Mouse (Mus musculus): ENCODE results near the gene Kctd3. TPM values are rescaled to one million over a fixed set of nuclear protein-coding genes. Genes with fewer than 3 reads are reported as not detected.

Kctd3 gene
- polyA plus RNA-seq, 1 experiment from 2014 or later, result 20.1 TPM

GRCm38 (mm10) chr1:189022925-189023700 lies 15.5 kb upstream of the Kctd3 start:
- H3K36me3 ChIP-seq (ENCODE audit: control insufficient read depth, insufficient read depth, low read length), result no peaks in the 10 kb centered on the region
- H3K27me3 ChIP-seq (ENCODE audit: control insufficient read depth, insufficient read depth, low read length), result no peaks in the 10 kb centered on the region
- H3K4me1 ChIP-seq (ENCODE audit: control insufficient read depth, insufficient read depth, low read length), result no peaks in the 10 kb centered on the region
- no peak overlapping the region for H3K4me3 ChIP-seq (replicated peaks; ENCODE audit: low read length)
- no peak overlapping the region; the same call in 1 of the 2 replicates for H3K27ac ChIP-seq (ENCODE audit: low read length)
- H3K9ac ChIP-seq (ENCODE audit: low read length), result no peak overlapping the region
- WGBS, result 43% methylated on average over 7 of the region's 7 CpGs
- H3K9me3 ChIP-seq (replicated peaks; ENCODE audit: control insufficient read depth, low read length), result no peaks in the 10 kb centered on the region
- H3K4me2 ChIP-seq (ENCODE audit: low read depth, low read length), result no peak overlapping the region
- ATAC-seq (ENCODE audit: insufficient read depth, low FRiP score), result 0 out of 2 replicates have a peak, but pooled peaks have one; percentile 5

- Histone ChIP-seq H3K27ac (ENCODE audit: low read length) (no peak overlapping the region), H3K27me3 (ENCODE audit: control insufficient read depth, insufficient read depth, low read length) (no peaks in the 10 kb centered on the region), H3K9ac (ENCODE audit: low read length) (no peak overlapping the region), H3K4me1 (ENCODE audit: control insufficient read depth, insufficient read depth, low read length) (peaks cover 16% of the 10 kb centered on the region), H3K4me3 (replicated peaks; ENCODE audit: low read length) (no peak overlapping the region), H3K4me2 (ENCODE audit: low read depth, low read length) (no peak overlapping the region), H3K36me3 (ENCODE audit: control insufficient read depth, insufficient read depth, low read length) (no peaks in the 10 kb centered on the region), H3K9me3 (replicated peaks; ENCODE audit: control insufficient read depth, low read length) (no peaks in the 10 kb centered on the region)
- ATAC-seq (ENCODE audit: insufficient read depth, low FRiP score), result no peak
- 76% methylated on average over 2 of the region's 2 CpGs for WGBS
Measured at GRCm38 (mm10) chr1:189015372-189015771, 7.7 kb upstream of the Kctd3 start.

- 15% methylated on average over 4 of the region's 4 CpGs for WGBS
- peak overlapping the region; percentile 44; the same call in 1 of the 2 replicates for H3K4me2 ChIP-seq (ENCODE audit: low read depth, low read length)
- no peaks in the 10 kb centered on the region for H3K9me3 ChIP-seq (replicated peaks; ENCODE audit: control insufficient read depth, low read length)
- H3K4me3 ChIP-seq (replicated peaks; ENCODE audit: low read length), result no peak overlapping the region
- H3K27me3 ChIP-seq (ENCODE audit: control insufficient read depth, insufficient read depth, low read length), result no peaks in the 10 kb centered on the region
- no peaks in the 10 kb centered on the region for H3K36me3 ChIP-seq (ENCODE audit: control insufficient read depth, insufficient read depth, low read length)
- H3K27ac ChIP-seq (ENCODE audit: low read length), result no peak overlapping the region; the same call in 1 of the 2 replicates
- H3K4me1 ChIP-seq (ENCODE audit: control insufficient read depth, insufficient read depth, low read length), result peaks cover 16% of the 10 kb centered on the region
- no peak overlapping the region for H3K9ac ChIP-seq (ENCODE audit: low read length)
- no peak for ATAC-seq (ENCODE audit: insufficient read depth, low FRiP score)
Measured at GRCm38 (mm10) chr1:189013587-189013921, 5.9 kb upstream of the Kctd3 start.

GRCm38 (mm10) chr1:189012846-189013586 lies 5.4 kb upstream of the Kctd3 start:
- Histone ChIP-seq H3K27ac (ENCODE audit: low read length) (peak overlapping the region; percentile 50), H3K9me3 (replicated peaks; ENCODE audit: control insufficient read depth, low read length) (no peaks in the 10 kb centered on the region), H3K36me3 (ENCODE audit: control insufficient read depth, insufficient read depth, low read length) (no peaks in the 10 kb centered on the region), H3K9ac (ENCODE audit: low read length) (no peak overlapping the region), H3K27me3 (ENCODE audit: control insufficient read depth, insufficient read depth, low read length) (no peaks in the 10 kb centered on the region), H3K4me3 (replicated peaks; ENCODE audit: low read length) (peak overlapping the region; percentile 15; the same call in 1 of the 2 replicates), H3K4me1 (ENCODE audit: control insufficient read depth, insufficient read depth, low read length) (peaks cover 16% of the 10 kb centered on the region), H3K4me2 (ENCODE audit: low read depth, low read length) (peak overlapping the region; percentile 44)
- 3% methylated on average over 16 of the region's 16 CpGs for WGBS
- no peak; the same call in 1 of the 2 replicates for ATAC-seq (ENCODE audit: insufficient read depth, low FRiP score)

- H3K9me3 ChIP-seq (replicated peaks; ENCODE audit: control insufficient read depth, low read length), result no peaks in the 10 kb centered on the region
- H3K36me3 ChIP-seq (ENCODE audit: control insufficient read depth, insufficient read depth, low read length), result no peaks in the 10 kb centered on the region
- no peak overlapping the region for H3K27ac ChIP-seq (ENCODE audit: low read length)
- H3K9ac ChIP-seq (ENCODE audit: low read length), result no peak overlapping the region
- H3K4me3 ChIP-seq (replicated peaks; ENCODE audit: low read length), result no peak overlapping the region
- ATAC-seq (ENCODE audit: insufficient read depth, low FRiP score), result no peak
- H3K4me1 ChIP-seq (ENCODE audit: control insufficient read depth, insufficient read depth, low read length), result peaks cover 29% of the 10 kb centered on the region
- no peak overlapping the region for H3K4me2 ChIP-seq (ENCODE audit: low read depth, low read length)
- H3K27me3 ChIP-seq (ENCODE audit: control insufficient read depth, insufficient read depth, low read length), result no peaks in the 10 kb centered on the region
- WGBS, result 77% methylated on average over 4 of the region's 4 CpGs
Measured at GRCm38 (mm10) chr1:189010671-189011070, 3.0 kb upstream of the Kctd3 start.

GRCm38 (mm10) chr1:189007980-189008324 lies 311 bp upstream of the Kctd3 start:
- peak overlapping the region; percentile 49 for H3K4me2 ChIP-seq (ENCODE audit: low read depth, low read length)
- peak; percentile 41 for ATAC-seq (ENCODE audit: insufficient read depth, low FRiP score)

GRCm38 (mm10) chr1:189006826-189007225 lies 815 bp downstream of the Kctd3 start:
- H3K4me2 ChIP-seq (ENCODE audit: low read depth, low read length), result peak overlapping the region; percentile 96
- no peaks in the 10 kb centered on the region for H3K9me3 ChIP-seq (replicated peaks; ENCODE audit: control insufficient read depth, low read length)
- peak overlapping the region; percentile 96 for H3K4me3 ChIP-seq (replicated peaks; ENCODE audit: low read length)
- peaks cover 13% of the 10 kb centered on the region for H3K4me1 ChIP-seq (ENCODE audit: control insufficient read depth, insufficient read depth, low read length)
- peak overlapping the region; percentile 98 for H3K9ac ChIP-seq (ENCODE audit: low read length)
- peak overlapping the region; percentile 21; the same call in 1 of the 2 replicates for H3K27ac ChIP-seq (ENCODE audit: low read length)
- no peaks in the 10 kb centered on the region for H3K36me3 ChIP-seq (ENCODE audit: control insufficient read depth, insufficient read depth, low read length)
- 2% methylated on average over 7 of the region's 7 CpGs for WGBS
- no peaks in the 10 kb centered on the region for H3K27me3 ChIP-seq (ENCODE audit: control insufficient read depth, insufficient read depth, low read length)
- ATAC-seq (ENCODE audit: insufficient read depth, low FRiP score), result peak; percentile 9; the same call in 1 of the 2 replicates

More at GRCm38 (mm10) chr1:189007980-189008324, 311 bp upstream of the Kctd3 start:
- WGBS, result 43% methylated on average over 7 of the region's 7 CpGs
- H3K27me3 ChIP-seq (ENCODE audit: control insufficient read depth, insufficient read depth, low read length), result no peaks in the 10 kb centered on the region
- H3K9me3 ChIP-seq (replicated peaks; ENCODE audit: control insufficient read depth, low read length), result no peaks in the 10 kb centered on the region
- H3K36me3 ChIP-seq (ENCODE audit: control insufficient read depth, insufficient read depth, low read length), result no peaks in the 10 kb centered on the region
- no peak overlapping the region for H3K27ac ChIP-seq (ENCODE audit: low read length)
- peak overlapping the region; percentile 96 for H3K4me3 ChIP-seq (replicated peaks; ENCODE audit: low read length)
- peaks cover 20% of the 10 kb centered on the region for H3K4me1 ChIP-seq (ENCODE audit: control insufficient read depth, insufficient read depth, low read length)
- H3K9ac ChIP-seq (ENCODE audit: low read length), result 0 out of 2 replicates have a peak overlapping the region, but pooled peaks have one; percentile 98

GRCm38 (mm10) chr1:189006267-189006666 lies 1.4 kb downstream of the Kctd3 start:
- no peaks in the 10 kb centered on the region for H3K27me3 ChIP-seq (ENCODE audit: control insufficient read depth, insufficient read depth, low read length)
- H3K4me3 ChIP-seq (replicated peaks; ENCODE audit: low read length), result peak overlapping the region; percentile 96
- H3K4me2 ChIP-seq (ENCODE audit: low read depth, low read length), result peak overlapping the region; percentile 96
- no peak overlapping the region for H3K9ac ChIP-seq (ENCODE audit: low read length)
- H3K27ac ChIP-seq (ENCODE audit: low read length), result no peak overlapping the region
- H3K9me3 ChIP-seq (replicated peaks; ENCODE audit: control insufficient read depth, low read length), result no peaks in the 10 kb centered on the region
- H3K4me1 ChIP-seq (ENCODE audit: control insufficient read depth, insufficient read depth, low read length), result peaks cover 13% of the 10 kb centered on the region
- WGBS, result 44% methylated on average over 5 of the region's 5 CpGs
- H3K36me3 ChIP-seq (ENCODE audit: control insufficient read depth, insufficient read depth, low read length), result no peaks in the 10 kb centered on the region
- ATAC-seq (ENCODE audit: insufficient read depth, low FRiP score), result peak; percentile 69; the same call in 1 of the 2 replicates

- ATAC-seq (ENCODE audit: insufficient read depth, low FRiP score), result no peak
- Histone ChIP-seq H3K9me3 (replicated peaks; ENCODE audit: control insufficient read depth, low read length) (no peaks in the 10 kb centered on the region), H3K4me2 (ENCODE audit: low read depth, low read length) (no peak overlapping the region), H3K4me1 (ENCODE audit: control insufficient read depth, insufficient read depth, low read length) (peaks cover 13% of the 10 kb centered on the region), H3K9ac (ENCODE audit: low read length) (no peak overlapping the region), H3K4me3 (replicated peaks; ENCODE audit: low read length) (no peak overlapping the region), H3K27ac (ENCODE audit: low read length) (no peak overlapping the region), H3K27me3 (ENCODE audit: control insufficient read depth, insufficient read depth, low read length) (no peaks in the 10 kb centered on the region), H3K36me3 (ENCODE audit: control insufficient read depth, insufficient read depth, low read length) (no peaks in the 10 kb centered on the region)
- WGBS, result 94% methylated on average over 1 of the region's 1 CpGs
Measured at GRCm38 (mm10) chr1:189004774-189005173, 2.9 kb downstream of the Kctd3 start.

Measured in stomach, embryonic 16.5 days (tissue).